Mouse (Mus musculus) CD4-positive, CD25-positive, alpha-beta regulatory T cell, adult 2 months (primary cell): ENCODE data around the gene Trp53bp2.

Experiments
- DNase-seq: peaks from one replicate; pipeline ENCODE4 v3.0.0-alpha.2; 2012; ENCODE audit warnings: low read depth, low spot score

Trp53bp2 gene

DNA sequence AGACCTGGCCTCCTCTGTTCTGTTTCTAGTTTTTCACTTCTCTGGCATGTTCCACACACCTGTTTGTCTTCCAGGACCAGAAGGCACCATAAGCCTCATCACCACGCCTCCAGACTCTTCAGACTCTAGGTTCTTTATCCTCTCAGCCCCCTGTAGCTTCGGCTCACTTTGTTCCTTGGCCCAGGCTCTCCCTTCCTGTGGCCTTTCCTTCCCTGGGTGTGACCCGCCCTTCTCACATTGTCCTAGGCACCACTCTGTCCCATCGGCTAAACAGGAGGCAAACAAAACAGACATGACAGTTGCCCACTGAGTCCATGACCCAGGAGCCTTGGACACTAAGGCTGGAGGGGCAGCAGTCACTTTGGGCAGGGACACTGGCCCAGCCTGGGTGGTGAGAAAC, 91.3 kb downstream of the Trp53bp2 start:
- DNase-seq, result no peak

DNA sequence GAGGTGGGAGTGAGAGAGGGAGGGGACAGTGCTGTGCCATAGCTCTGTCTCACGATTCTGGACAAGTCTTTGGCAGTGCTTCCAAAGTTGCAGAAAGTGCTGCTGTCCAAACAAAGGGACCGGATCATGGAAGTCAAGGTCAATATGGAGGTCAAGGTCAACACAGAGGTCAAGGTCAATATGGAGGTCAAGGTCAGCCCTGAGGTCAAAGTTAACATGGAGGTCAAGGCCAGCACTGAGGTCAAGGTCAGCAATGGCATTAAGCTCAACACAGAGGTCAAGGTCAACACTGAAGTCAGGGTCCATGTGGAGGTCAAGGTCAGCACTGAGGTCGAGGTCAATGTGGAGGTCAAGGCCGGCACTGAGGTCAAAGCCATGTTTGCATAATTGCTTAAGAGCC, 91.9 kb downstream of the Trp53bp2 start:
- DNase-seq, result no peak

DNA sequence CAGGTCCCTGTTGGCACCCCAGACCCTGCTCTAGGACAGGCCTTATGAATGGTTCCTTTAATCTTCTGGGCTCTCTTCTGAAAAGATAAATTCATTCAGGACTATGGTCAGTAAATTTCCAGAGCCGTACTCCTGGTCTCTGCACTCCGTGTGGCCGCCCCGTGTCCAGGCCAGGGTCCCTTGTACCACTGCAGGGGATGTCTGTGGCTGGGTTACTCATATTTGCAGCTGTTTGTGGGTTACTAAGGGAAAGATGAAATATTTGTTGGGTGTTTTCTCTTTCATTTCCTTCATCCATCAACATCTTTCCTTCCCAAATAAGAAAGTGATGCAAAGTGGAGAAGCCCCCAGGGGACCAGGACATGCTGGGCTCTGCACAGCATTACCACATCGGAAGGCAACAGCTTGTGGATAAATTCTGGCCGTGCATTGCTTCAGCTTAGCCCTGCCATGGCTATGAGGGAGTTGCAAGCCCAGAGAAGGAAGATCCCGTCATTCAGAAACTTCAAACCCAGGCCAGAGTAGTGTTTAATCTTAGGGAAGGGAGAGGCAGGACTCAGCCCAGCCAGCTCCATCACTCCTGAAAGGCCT, 92.9 kb downstream of the Trp53bp2 start:
- no peak for DNase-seq

DNA sequence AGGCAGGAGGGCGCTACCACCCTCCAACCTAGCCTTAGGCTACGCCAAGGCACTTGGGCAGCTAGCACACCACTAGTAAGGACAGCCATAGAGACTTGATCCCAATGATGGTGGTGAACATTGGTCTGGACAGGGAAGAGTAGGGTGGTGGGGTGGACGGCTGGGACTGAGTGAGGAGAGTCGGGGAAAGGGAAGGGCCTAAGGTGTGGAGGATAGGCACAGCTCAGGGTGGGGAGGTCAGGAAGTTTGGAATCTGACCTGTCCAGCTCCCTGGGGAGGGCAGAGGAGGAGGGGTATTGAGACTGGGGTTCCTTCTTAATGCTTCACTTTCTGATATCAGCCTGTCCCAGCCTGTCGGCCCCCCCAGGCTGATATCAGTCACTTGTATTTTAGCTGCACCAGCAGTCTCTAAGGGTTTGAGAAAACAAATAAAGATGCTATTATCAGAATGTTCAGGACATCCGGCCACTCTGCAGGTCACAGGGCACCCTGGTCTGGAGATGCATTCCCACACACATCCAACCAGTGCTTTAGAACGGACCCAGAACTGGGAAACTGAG, 93.6 kb downstream of the Trp53bp2 start:
- DNase-seq, result no peak

DNA sequence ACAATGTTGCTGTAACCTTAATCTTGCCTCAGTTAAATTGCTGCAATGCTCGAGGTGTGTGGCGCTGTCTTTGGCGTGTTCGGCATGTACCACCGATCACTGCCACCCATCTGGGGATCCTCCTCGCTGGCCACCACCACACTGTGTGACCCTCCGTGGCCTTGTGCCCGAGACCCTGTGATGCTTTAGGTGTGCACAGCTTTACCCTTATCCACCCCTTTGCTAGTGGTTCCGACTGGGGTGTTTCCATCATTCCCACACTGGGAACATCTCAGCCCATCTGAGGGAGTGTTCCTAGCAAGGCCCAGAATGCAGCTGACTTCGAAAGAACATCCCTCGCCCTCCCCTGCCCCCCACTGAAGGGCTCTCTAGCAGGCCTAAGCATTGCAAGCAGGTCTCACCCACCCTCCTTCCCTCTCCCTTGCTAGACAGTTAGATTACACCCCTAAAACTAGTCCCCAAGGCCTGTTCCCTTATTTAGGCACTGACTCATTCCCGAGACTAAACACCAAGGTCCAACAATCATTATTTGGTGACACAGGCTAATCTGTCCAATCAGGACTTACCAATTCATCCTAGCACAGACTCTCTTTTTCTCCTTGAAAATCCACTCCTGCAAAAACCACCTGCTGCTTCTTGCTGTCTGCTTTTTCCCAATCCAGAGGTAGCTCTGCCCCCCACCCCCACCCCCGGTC, 94.4 kb downstream of the Trp53bp2 start:
- DNase-seq, result no peak

DNA sequence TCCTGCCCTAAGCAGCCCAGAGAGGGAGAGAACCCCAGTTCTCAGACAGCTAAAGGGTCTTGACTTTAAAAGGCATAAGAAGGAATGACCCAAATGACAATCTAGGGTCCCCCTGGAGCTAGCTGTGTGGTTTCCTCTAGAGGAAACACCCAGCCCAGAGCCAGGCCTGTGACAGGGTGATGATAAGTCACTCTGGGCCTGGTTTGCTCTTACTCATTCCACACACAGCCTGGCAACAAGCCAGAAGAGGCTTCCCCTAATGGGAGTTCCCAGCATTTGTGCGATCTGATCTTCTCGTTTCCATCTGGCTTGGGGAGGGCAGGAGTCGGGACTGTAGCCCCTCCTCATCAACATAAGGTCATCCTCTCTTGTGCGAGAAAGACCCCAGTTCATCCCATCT, 95.3 kb downstream of the Trp53bp2 start:
- peak; percentile 73 for DNase-seq

DNA sequence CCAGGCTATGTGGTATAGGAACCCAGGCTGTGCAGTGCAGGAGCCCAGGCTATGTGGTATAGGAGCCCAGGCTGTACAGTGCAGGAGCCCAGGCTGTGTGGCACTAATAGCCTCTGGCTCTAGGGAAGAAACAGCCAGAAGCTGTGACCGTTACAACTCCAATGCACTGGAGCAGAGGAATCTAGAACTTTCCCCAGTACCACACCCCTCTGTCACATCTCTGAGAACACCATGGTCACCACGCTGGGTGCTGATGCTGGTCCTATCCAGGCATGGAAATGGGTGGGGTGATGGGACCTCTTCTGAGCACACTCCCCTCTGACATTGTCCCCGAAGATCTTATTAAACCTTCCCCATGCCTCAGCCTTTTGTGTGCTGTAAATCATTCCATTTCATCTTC, 96.3 kb downstream of the Trp53bp2 start:
- no peak for DNase-seq

DNA sequence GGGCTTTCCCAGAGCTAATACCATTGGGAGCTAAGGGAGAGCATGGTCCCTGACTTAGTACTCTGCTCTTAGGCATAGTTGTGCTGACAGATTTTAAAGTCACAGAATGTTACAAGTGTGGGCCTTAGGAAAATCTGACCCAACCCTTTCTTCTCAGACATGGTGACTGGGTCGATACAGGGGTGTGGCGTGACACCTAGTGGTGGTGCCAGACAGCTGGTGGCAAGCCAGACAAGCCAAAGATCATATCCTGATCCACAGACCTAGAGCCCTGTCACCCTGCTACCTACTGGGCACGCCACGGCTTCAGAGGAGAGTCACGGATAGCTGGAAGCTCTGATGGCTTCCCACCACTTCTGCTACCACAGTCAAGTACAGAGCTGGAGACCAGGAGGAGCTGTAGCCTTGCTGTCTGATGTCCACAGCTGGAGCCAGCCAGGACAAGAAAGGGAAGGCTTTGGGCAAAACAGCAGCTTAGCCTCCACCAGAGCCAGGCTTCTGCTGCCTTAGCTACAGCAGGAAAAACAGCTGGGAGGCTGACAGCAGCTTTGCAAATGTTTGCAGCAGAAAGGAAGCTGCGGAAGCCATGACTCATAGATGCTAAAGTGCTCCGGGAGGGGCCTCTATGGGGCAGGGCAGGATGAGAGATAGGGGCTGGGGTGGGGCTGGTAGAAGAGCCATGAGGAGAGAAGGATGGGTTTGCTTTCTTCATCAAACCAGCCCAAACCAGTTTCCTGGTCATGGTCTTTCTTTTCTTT, 97.4 kb downstream of the Trp53bp2 start:
- peak; percentile 76 for DNase-seq

DNA sequence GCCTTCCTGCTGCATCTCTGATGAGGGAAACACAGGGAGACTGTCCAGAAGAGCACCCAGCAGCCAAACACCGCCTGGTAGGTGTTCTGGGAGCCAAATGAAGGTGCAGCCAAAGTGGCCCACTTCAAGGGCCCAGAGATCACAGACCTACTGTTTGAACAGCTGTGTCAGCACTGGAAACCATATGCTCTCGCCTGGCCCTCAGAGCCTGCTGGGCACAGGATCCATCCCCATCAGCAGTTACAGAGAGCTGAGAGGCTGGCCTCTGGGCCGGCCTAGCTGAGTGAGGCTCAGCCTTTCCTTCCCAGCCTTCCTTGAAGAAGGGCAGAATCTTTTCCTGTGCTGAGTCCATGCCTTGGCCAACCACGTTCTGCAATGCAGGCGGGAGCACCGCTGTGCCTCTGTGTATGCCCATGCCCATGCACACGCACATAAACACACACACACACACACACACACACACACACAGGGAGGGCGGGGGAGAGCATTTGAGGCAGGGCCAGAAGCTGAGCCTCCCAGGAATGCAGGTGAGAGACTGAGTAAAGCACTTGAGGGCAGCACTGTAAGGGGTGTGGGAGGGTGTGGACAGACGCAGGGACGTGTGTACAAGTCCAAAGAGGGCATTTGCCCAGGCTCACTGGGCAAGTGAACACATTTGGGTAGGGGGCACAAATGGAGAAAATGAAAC, 100.3 kb downstream of the Trp53bp2 start:
- DNase-seq, result no peak

DNA sequence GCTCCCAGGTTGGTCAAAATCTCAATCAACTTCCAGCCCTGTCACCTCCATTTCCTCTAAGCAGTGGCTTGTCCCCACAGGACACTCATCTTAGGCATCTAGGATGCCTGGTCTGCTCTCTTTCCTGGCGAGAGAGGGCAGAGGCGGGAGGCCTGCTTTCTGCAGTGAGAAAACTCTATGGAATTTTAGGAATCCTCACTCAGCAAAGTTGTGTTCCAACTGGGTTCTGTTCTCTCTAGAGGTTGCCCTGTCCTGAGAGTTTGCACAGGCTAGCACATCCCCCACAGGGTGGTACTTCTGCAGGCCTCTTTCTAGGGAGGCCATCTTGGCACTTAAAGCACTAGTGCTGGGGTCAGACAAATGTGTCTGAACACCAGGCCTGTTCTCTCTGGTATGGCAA, 102.1 kb downstream of the Trp53bp2 start:
- DNase-seq, result no peak

DNA sequence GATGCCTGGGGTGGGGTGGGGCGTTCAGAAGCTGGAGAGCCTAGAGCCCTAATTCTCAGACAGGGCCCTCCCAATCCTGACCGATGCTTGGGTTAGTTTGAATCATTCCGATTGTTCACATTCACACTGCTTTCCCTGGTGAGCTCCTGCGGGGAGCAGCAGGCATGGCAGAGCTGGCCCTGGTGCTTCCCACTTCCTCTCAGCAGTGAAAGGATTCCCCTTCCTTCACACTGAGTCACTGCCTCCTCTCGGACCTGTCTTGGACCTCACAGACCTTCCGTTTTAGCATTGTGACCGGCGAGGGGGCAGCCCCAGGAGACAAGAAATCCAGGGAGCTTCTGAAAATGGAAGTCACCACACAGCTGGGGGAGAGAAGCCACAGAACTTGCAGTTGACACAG, 102.8 kb downstream of the Trp53bp2 start:
- DNase-seq, result no peak
